Mouse (Mus musculus): ENCODE data around the gene Taco1. TPM values are rescaled to one million over a fixed set of nuclear protein-coding genes. Genes with fewer than 3 reads are reported as not detected.
"Not testable (repeated sequence)": the region's sequence is repeated elsewhere in the genome, so short reads cannot be mapped to it uniquely, and the experiment has no call there.

Gene Taco1
- total RNA-seq (2022) = 10 to 100 TPM; 16.1 to 18.2 (median 17.2) TPM

DNA sequence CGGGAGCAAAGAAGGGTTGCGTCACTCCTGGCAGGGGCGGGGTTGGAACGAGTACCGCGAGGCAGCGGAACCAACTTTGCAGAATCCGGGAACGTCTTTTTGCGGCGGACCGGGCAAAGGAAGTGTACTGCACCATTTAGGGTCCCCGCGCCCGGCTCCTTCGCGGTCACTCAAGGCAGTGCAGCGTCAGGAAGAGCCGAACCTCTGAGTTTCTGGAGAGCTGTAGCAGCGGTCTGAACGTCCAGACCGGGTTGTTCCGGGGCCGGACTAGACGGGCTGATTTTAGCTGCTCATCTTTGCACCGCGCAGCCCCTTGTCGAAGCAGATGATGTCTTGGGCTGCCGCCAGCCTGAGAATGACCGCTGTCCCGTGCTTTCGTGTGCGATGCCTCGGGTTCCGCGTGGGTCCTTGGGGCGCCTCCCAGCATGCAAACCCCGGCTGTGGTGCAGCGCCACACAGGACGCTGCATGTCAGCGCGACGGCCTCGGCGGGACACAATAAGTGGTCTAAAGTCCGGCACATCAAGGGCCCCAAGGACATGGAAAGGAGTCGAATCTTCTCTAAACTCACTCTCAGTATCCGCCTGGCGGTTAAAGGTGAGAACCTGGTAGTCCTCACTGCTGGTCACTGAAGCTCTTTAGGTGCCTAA lies at the start of gene Taco1:
TSS of gene Taco1 (plus strand) at position 139 of the 649 bp plus-strand sequence.
- peak; percentile 89 to 95 for DNase-seq (ENCODE audit: low spot score in 2 of 2)

DNA sequence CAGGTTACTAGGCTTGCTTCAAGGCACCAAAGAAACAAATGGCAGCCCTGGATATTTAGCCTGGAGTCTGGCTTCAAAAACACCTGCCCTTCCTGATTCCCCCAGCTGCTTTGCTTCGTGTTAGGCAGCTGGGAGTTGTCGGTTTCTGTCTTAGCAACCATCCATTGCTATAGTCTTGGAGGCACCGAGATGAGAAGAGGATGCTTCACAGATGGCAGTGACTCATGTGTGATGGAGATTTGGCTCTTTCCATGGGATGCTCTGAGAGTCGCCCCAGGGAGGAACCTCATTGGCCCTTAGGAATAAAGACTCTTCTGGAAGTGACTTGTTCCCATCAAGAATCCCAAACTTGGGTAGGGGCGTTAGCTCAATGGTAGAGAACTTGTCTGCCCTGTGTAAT lies 49.4 kb upstream of the Taco1 start:
- DNase-seq (ENCODE audit: low spot score in 2 of 2) = no peak

DNA sequence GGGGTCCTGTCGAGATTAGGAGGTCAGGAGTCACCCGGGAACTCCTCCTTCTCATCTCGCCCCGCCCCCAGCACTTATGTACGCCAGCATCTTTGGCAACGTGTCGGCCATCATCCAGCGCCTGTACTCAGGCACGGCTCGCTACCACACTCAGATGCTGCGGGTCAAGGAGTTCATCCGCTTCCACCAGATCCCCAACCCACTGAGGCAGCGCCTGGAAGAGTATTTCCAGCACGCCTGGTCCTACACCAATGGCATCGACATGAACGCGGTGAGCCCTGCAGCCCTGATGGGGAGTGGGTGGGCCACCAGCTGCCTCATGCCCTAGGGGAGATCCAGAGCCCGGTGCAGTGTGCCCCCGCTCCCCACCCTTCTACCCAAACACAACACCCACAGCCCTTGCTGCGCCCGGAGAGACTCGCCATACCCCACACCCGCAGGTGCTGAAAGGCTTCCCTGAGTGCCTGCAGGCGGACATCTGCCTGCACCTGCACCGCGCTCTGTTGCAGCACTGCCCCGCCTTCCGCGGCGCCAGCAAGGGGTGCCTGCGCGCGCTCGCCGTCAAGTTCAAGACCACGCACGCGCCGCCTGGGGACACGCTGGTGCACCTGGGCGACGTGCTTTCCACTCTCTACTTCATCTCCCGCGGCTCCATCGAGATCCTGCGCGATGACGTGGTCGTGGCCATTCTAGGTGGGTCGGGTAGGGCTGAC lies 45.7 kb upstream of the Taco1 start:
- DNase-seq (ENCODE audit: low spot score in 2 of 2) = peak; percentile 39 to 71

DNA sequence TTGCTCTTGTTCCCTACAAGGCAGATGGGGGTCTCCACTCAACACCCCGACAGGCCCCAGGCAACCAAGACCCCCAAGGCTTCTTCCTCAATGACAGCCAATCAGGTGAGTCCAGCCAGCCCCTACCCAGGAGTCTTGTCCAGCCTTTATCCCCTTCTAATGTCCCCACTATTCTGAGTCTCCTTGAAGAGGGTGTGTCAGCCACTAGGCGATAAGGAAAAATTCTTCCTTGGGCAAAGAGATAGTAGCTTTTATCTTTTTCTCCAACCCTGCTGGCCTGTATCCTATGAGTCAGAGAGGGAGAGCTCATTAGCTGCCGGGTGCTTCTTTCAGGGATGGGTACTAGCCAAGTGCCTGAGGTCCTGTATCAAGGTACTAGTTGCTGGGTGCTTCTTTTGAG lies 40.1 kb upstream of the Taco1 start:
- no peak for DNase-seq (ENCODE audit: low spot score in 2 of 2)

DNA sequence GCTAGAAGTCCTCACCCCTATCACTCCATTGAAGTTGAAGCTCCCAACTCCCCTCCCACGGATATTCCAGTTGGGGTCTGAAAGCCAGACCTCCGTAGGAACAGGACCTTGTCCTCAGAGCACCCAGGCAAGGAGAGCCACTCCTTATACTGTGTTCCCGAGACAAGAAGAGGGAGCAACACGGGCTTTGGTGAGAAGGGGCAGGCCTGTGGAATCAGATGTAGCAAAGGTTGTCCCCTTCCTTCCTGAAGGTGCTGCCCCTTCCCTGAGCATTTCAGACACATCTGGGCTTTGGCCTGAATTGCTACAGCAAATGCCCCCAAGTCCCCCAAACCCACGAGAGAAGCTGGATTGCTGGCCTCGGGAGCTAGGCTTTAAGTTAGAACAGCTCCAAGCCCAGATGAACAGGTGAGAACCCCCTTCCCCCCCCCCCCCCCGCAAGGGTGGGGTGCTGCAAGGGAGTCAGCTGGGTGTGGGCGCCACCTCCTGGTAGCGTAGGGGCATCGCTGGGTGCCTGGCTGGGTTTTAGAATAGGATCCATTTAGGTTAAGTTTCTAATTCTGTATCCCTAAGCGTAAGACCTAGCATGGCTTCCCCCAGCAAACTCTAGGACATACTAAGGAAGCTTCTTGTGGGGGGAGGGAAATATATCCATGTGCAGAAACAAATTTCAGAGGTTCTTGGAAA lies 39.3 kb upstream of the Taco1 start:
- peak in 1 of 2 experiments; percentile 32 for DNase-seq (ENCODE audit: low spot score in 2 of 2)

DNA sequence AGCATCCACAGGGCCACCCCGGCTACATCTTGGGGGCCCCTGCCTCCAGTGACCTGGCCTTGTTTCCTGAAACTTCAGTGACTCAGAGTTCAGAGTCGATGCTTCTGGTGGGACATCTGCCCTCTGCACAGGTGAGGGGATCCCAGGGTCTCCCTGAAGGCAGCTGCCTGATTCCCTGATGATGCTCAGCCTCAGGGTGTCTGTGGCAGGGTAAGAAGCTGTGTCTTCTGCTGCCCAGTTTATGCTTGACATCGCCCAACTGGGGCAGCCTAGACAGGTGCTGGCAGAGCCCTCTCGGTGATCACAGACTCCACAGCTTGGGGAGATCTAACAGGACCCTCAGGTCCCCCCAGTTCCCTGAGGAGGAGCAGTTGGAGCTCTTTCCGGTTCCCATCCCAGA lies 38.3 kb upstream of the Taco1 start:
- DNase-seq (ENCODE audit: low spot score in 2 of 2) = no peak

DNA sequence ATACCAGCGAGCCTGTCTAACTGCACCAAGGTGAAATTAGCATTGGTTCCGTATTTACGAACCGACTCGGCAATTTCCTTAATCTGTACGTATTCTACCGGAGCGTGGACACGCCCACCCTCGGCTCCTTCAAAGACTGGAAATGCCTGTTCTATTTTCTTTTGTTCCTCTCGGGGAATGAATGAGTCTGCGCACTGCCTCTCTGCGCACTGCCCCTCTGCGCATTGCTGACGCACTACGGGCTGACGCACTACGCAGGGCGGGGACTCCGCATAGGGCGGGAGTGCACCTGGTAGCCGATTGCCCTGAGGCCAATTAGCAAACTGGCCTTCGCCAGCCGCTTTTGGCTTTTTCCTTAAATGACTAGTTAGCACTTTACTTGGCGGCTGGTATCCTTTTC lies 33.8 kb upstream of the Taco1 start:
- DNase-seq (ENCODE audit: low spot score in 2 of 2) = not testable (repeated sequence)

DNA sequence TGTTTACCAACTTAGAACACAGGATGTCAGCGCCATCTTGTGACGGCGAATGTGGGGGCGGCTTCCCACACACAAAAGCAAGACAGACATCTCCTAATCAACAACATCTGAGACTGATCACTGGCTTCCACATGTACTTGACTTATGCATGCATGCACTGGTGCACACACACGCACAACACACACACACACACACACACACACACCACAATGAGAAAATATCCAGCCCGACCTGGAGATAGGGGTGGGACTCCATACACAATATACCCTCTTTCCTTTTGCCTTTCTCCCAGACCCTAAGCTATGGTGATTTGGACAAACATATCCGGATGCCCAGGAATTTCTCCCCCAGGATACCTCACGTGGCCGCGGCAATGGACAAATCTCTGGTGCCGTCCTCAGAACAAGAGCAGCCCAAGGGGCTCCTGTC lies 32.4 kb upstream of the Taco1 start:
- no peak for DNase-seq (ENCODE audit: low spot score in 2 of 2)

DNA sequence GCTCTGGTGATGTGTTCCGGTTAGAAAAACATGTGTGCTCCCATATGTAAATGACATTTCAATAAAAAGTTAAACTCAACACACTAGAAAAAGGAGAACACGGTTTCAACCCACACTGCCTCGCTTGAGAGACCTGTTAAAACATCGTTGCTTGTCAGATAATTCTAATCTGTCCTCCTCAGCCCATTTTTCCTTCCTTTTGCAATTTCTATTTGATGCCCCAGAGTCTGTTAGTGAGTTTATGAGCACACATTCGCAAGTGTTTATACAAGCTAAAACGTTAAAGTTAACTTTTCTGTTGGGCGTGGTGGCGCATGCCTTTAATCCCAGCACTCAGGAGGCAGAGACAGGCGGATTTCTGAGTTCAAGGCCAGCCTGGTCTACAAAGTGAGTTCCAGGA lies 30.9 kb upstream of the Taco1 start:
- no peak for DNase-seq (ENCODE audit: low spot score in 2 of 2)

DNA sequence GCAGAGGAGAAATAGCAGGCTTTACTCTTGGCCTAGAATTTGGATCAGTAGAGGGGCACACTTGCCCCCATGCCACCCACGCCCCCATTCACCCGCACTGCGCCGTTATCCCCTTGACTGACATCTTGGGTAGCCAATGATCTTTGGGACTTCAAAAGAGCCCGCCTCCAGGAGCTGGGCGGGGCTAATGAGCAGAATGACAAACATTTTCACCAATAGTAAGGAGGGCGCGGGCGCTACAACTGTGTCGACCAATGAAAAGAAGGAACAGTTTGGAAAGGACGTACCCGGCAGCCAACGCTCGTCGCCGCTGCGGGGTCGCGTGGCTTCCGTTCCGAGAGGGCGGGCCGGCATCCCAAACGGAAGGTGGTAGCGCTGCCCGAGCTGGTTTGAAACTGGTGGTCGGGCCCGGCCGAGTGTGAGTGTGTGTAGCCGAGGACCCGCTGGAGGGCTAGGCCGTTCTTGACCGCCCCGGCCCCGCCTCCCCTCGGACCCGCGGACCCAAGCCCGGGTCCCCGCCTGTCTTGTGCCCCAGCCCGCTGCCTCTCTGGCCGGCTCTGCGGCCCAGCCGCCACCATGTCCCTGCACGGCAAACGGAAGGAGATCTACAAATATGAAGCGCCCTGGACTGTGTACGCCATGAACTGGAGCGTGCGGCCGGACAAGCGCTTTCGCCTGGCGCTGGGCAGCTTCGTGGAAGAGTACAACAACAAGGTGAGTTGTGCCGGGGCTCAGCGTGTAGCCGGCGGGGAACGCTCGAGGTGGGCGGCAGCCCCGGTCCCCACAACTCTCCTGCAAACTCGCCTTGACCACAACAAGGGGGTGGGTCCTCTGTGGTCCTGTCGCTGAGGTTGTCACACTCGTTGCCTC lies 29.1 kb upstream of the Taco1 start, which contains the start of gene Dcaf7:
TSS of gene Dcaf7 (plus strand) at position 325 of the 870 bp plus-strand sequence.
- peak; percentile 97 to 100 for DNase-seq (ENCODE audit: low spot score in 2 of 2)

DNA sequence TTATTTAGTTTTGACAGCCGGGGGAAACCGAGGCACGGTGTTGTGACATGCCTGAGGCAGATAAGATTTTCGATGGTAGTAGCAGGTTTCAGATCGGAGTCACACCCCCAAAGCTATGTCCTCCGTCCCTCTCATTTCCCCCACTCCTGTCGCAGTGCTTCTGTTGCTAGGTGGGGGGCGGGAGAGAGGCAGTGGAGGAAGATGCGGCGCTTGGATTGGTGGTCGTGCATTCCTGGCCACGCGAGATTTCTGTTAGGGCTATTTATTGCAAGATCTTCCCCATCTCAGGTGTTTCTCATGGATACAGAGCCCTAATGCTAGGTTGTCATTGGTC lies 28.5 kb upstream of the Taco1 start:
- peak in 1 of 2 experiments; percentile 87 for DNase-seq (ENCODE audit: low spot score in 2 of 2)

DNA sequence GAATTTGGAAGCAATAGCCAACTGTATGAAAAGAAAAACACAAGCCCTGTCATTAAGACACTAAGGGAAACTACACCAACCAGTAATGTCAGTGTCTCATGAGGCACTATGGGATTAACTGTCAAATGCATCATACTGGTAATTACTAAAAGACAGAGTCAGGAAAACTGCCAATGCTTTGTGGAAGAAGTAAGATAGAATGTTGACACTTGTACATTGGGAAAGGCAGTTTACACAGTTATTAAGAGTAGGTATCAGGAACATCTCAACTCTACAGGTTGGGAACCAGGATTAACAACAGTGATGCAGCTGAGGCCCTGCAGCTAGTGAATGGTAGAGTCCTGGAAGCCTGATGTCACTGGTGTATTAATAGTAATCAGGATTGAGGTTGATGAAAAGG lies 21.5 kb upstream of the Taco1 start:
- no peak for DNase-seq (ENCODE audit: low spot score in 2 of 2)

DNA sequence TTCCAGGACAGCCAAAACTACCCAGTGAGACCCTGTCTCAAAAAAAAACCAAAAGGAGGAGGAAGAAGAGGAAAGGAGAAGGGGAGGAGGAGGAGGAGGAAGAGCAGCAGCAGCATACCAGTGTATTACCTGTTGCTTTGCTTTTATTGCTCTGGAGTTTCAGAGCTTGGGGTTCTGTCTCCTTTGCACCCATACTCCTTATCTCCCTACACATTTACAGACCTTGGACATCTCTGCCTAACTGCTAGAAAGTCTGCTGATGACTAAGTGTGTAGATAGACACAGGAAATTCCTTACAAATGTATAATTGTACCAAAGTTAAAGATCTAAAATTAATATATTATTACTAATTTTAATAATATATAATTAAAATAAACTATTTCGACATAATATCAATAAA lies 20.6 kb upstream of the Taco1 start:
- no peak for DNase-seq (ENCODE audit: low spot score in 2 of 2)

DNA sequence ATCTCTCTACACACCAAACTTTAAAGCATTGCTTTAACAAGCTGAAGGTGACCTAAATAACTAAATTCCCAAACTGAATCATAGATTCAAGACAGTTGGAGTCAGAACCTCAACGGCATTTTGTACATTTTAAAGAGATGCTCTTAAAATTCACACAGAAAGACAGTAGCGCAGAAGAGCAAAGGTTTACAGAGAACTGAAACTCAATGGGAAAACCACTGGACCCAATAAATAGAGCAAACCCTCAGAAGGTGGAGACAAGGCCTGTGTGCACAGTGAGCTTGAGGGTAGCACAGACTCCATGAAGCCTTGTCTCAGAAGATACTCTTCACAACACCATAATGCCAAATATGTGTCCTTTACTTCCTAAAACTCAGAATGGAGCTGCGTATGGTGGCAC lies 20.1 kb upstream of the Taco1 start:
- no peak for DNase-seq (ENCODE audit: low spot score in 2 of 2)

DNA sequence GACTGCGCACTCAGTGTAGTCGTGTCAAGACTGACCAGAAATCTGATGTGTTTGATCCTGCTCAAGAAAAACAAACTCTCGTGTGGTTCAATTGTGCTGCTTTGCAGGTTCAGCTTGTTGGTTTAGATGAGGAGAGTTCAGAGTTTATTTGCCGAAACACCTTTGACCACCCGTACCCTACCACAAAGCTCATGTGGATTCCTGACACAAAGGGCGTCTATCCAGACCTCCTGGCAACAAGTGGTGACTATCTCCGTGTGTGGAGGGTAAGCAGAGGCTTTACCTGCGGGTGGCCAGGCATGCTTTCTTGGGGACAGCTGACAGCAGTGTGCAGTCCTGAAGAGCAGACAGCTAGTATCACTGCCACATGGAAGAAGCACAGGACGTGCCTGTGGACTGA lies 19.3 kb upstream of the Taco1 start:
- DNase-seq (ENCODE audit: low spot score in 2 of 2) = no peak

DNA sequence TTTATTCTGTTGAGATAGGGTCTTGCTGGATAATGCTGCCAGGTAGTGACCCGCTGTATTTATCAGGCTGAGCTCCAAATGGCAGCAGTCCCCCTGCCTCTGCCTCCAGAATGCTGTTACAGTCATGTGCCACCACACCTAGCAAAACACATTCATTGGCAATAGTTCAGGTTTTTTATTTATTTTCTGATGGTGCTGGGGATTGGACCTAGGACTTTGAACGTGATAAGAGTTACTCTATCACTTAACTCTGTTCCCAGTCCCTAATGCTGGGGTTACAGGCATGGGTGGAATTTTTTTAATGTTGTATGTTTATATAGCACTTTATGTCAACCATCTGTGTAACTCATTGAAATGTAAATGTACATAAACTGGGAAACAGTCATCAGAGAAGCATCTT lies 11.9 kb upstream of the Taco1 start:
- DNase-seq (ENCODE audit: low spot score in 2 of 2) = no peak

DNA sequence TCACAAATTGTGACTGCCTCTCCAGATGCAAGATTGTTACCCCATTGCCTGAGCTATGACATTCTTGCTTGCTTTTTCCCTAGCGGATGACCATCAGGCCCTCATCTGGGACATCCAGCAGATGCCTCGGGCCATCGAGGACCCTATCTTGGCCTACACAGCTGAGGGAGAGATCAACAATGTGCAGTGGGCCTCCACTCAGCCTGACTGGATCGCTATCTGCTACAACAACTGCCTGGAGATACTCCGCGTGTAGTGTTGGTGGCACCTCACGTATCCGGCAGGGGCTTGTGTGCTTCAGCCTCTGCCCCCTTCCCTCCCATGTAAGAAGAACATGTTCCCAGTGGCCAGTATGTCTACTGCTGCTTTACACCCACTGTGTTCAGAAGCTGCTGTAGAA lies 11.3 kb upstream of the Taco1 start:
- no peak for DNase-seq (ENCODE audit: low spot score in 2 of 2)

DNA sequence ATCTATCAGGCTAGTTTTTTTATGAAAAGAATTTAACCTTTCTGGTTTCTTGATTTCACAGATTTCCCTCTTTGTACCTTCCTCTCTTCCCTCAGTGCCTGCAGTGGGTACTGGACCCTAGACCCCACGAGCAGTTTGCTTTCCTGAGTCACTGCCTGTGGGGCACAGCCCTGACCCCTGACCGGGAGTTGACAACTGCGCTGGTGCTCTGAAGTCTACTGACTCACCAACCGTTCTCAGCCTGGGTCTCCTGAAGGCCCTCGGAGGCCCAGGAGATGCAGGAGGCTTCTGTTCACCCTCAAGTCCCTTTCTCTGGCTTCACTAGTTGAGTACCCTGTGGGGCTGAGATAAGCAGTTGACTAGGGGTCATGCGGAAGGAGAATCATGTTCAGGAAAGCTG lies 10.5 kb upstream of the Taco1 start:
- DNase-seq (ENCODE audit: low spot score in 2 of 2) = no peak

DNA sequence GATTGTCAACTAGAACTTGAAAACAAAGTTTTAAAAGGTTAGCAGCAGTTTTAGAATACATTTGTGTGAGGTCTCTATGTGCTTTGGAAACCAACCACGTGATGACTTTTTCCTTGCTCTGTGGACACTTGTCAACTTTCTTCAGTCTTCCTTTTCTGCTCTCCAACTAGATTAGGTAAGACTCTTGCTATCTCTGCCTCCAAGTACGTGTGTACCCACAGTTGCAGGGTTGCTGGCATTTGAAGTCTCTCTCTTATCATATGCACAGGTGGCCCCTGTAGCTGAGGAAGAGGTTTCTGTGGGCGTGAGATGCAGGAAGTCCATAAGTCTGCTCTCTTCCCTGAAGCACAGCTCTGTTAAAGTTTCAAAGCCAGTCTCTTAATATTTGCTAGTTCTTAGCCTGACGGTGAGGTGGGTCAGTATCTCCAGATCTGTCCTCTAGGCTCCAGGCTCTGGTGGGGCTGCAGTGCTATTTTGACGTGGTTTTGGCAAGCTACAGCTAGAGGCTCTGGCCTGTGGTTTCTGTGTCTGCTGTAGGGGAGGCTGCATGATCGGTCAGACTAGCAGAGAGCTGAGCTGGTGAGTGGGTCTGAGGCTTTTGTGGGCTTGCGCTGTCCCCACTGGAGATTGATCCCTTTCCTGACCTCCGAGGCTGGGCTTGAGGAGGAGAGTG lies 8.9 kb upstream of the Taco1 start:
- no peak for DNase-seq (ENCODE audit: low spot score in 2 of 2)

DNA sequence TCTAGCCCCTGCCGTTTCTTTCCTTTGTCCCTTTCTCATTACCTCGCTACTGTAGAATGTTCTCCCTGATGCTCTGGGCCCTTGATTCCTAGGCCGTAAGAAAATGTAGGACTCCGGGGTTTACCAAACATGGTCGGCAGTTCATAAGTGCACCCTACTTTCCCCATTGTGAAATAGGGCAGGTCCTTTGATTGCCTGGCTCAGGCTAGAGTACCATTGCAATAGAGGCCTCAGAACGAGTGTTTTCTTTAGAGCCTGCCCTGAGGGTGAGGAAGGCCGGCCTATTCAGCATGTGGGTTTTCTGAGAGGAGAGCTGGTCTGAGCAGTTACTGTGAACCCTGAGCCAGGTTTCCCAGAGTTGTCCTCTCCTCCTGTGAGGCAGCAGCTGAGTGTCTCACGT lies 7.8 kb upstream of the Taco1 start:
- DNase-seq (ENCODE audit: low spot score in 2 of 2) = no peak

DNA sequence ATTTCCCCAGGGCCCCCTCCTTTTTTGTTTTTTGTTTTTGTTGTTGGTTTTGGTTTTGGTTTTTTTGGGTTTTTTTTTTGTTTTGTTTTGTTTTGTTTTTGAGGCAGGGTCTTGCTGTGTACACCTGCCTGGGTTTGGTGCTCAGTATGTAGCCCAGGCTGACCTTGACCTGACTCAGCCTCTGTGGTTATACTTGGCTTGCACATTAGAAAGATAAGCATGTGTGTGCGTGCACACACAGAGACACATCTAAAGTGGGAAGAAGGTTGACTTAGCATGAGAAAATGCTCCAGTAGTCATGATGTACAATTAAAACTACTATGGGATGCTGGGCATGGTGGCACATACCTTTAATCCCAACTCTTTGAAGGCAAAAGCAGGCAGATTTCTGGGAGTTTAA lies 5.3 kb upstream of the Taco1 start:
- no peak for DNase-seq (ENCODE audit: low spot score in 2 of 2)

Measured in left cerebral cortex, adult 8-10 months (tissue).